Mouse (Mus musculus) limb, embryonic 14.5 days (tissue): ENCODE results near the gene Dcdc2a. TPM values are rescaled to one million over a fixed set of nuclear protein-coding genes. Genes with fewer than 3 reads are reported as not detected.

Experiments used
- ATAC-seq: fragments of 200-750 bp; cut with Nextera tagmentation; 2 replicates; pipeline ENCODE4 v1.8.0; 2017; ENCODE audit warnings: low read depth, moderate number of reproducible peaks, moderate TSS enrichment; ENCODE audit not compliant: low FRiP score
- DNase-seq: peaks from one replicate; pipeline ENCODE4 v3.0.0-alpha.2; 2015; ENCODE audit warnings: low spot score
- H3K27ac ChIP-seq: fragments of 300-500 bp; sonication (generic); replicated peaks from 2 replicates; pipeline ENCODE4 v1.5.1; 2014; ENCODE audit warnings: low read depth, mild to moderate bottlenecking, low read length, moderate library complexity, mixed read lengths
- H3K27me3 ChIP-seq: fragments of 300-500 bp; sonication (generic); 2 replicates; pipeline ENCODE4 v1.6.1; 2014; ENCODE audit warnings: low read length, mixed read lengths; ENCODE audit not compliant: control insufficient read depth, insufficient read depth
- H3K36me3 ChIP-seq: fragments of 300-500 bp; sonication (generic); 2 replicates; pipeline ENCODE4 v1.6.1; 2014; ENCODE audit warnings: mild to moderate bottlenecking, low read length, moderate library complexity, mixed read lengths; ENCODE audit not compliant: control insufficient read depth, insufficient read depth
- H3K4me1 ChIP-seq: fragments of 300-500 bp; sonication (generic); 2 replicates; pipeline ENCODE4 v1.6.1; 2014; ENCODE audit warnings: antibody characterized with exemption, low read length, mixed read lengths; ENCODE audit not compliant: control insufficient read depth, insufficient read depth
- H3K4me2 ChIP-seq: fragments of 300-500 bp; sonication (generic); replicated peaks from 2 replicates; pipeline ENCODE4 v1.6.1; 2014; ENCODE audit warnings: low read depth, mild to moderate bottlenecking, low read length, moderate library complexity; ENCODE audit not compliant: severe bottlenecking
- H3K4me3 ChIP-seq: fragments of 300-500 bp; sonication (generic); replicated peaks from 2 replicates; pipeline ENCODE4 v1.5.1; 2014; ENCODE audit warnings: low read length
- H3K9ac ChIP-seq: fragments of 300-500 bp; sonication (generic); 2 replicates; pipeline ENCODE4 v1.6.1; 2014; ENCODE audit warnings: mild to moderate bottlenecking, low read depth, low read length, moderate library complexity; ENCODE audit not compliant: severe bottlenecking
- H3K9me3 ChIP-seq: fragments of 300-500 bp; sonication (generic); 2 replicates; pipeline ENCODE4 v1.6.1; 2016; ENCODE audit warnings: low read length; ENCODE audit not compliant: control insufficient read depth
- POLR2A ChIP-seq: fragments of 200-500 bp; IDR thresholded peaks from 2 replicates; pipeline ENCODE4 v1.8.0; 2012; ENCODE audit warnings: inconsistent platforms, mild to moderate bottlenecking, moderate library complexity, borderline replicate concordance; ENCODE audit not compliant: insufficient read depth, insufficient read length; ENCODE audit errors: extremely low read depth
- WGBS: fragments of 180-500 bp; shearing (Covaris S2); extraction: QIAGEN DNeasy Blood & Tissue Kit; methylation state at CpG from one replicate; pipeline ENCODE4 v1.1.7; 2014; 5-methylcytosine and 5-hydroxymethylcytosine counted together
- polyA plus RNA-seq, 2 experiments: library from polyadenylated mRNA; depleted of rRNA in 1 of 2; stranded (reverse) in 1 of 2; unstranded in 1 of 2; fragments of >200 nt; fragmentation: Nextera tagmentation in 1 of 2; extraction: Ambion mirVana in 1 of 2; gene quantifications; 2 replicates each; pipeline versions ENCODE4 v1.2.1 to v1.2.3; 2012 to 2014

Dcdc2a gene
- polyA plus RNA-seq, 2 experiments = 0.82 to 0.84 TPM

DNA sequence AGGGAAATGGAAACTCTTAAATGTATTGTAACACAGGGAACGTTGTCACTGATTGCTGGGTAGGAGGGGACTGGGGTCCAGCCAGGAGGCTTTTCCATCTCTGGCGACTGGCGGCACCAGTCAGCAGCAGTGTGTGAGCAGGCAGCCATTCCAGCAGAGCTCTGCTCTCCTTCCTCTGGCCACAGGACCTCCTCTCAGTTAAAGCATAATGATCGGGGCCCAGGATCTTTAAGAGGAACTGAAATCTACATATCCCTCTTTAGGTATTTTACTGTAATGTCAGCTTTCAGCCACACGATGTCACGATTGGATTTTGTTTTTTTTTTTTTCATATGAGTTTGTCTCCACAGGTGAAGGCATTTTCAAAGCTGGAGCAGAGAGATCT is 131.5 kb downstream of the Dcdc2a start:
- H3K27me3 ChIP-seq = no peaks in the 10 kb centered on the region
- 2% methylated on average over 6 of the region's 6 CpGs for WGBS
- DNase-seq (peak; percentile 58), ATAC-seq (peak; percentile 82)
- no peak overlapping the region for H3K9ac ChIP-seq
- TF ChIP-seq POLR2A = 0 out of 2 replicates have a peak, but pooled peaks have one; percentile 21
- 0 out of 2 replicates have a peak overlapping the region, but pooled peaks have one; percentile 20 for H3K27ac ChIP-seq
- peak overlapping the region; percentile 38 for H3K4me2 ChIP-seq
- peaks cover 13% of the 10 kb centered on the region for H3K4me1 ChIP-seq
- H3K36me3 ChIP-seq = no peaks in the 10 kb centered on the region
- H3K4me3 ChIP-seq = 0 out of 2 replicates have a peak overlapping the region, but pooled peaks have one; percentile 18
- H3K9me3 ChIP-seq = no peaks in the 10 kb centered on the region

DNA sequence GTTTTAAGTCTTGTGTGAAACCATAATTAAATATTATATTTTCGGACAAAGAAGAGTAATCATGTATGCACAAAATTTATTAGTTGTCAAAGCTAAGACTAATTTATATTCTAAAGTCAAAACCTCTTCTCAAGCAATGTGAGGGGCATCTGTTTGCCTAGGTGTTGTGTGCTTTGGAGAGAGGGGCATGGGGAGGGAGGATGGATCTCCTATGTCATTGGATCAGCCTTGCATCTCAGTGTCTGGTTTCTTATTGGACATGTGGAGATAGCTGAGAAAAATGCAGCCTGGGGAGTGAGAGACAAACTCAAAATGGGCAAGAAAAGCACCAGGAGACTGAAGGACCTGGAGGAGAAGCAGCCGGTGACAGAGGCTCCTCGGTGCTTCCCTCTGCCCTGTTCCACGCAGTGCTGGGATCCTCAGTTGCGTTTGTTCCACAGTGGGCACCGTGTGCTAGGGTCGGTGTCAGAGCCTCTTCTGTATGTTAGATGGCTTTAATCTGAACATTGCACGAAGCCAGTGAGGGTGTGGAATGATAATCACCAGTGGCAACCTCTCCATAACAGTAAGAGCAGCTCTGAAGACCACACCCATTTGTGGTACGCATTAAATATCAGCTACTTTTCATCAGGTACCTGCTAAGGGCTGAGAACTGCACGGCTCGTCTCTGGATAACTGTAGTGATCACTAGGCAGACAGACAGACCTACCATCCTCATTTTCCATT is 133.8 kb downstream of the Dcdc2a start:
- 84% methylated on average over 11 of the region's 11 CpGs for WGBS
- ATAC-seq (no peak), DNase-seq (no peak)
- H3K4me3 ChIP-seq = no peak overlapping the region
- H3K4me2 ChIP-seq = no peak overlapping the region
- H3K9me3 ChIP-seq = no peaks in the 10 kb centered on the region
- no peak overlapping the region for H3K9ac ChIP-seq
- no peak overlapping the region for H3K27ac ChIP-seq
- no peaks in the 10 kb centered on the region for H3K36me3 ChIP-seq
- no peak for TF ChIP-seq POLR2A
- H3K4me1 ChIP-seq = peaks cover 16% of the 10 kb centered on the region
- H3K27me3 ChIP-seq = no peaks in the 10 kb centered on the region

DNA sequence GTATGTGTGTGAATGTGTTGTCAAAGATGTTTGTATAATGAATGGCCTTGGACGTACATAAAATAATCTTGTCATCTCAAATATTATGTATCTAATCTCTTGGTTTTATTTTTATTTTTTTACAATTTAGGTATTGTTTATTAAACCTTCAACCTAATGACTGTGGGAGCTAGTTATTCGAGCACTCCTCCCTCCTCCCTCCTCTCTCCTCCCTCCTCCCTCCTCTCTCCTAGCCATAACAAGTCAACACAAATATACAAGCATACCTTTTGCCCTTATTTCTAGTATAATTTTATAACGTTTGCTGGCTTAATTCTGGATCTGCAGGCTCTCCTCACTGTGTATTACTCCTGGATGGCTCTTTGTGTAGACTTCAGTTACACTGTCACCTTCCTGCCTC is 134.4 kb downstream of the Dcdc2a start:
- Histone ChIP-seq H3K36me3 (no peaks in the 10 kb centered on the region), H3K4me1 (peaks cover 16% of the 10 kb centered on the region), H3K9me3 (no peaks in the 10 kb centered on the region), H3K4me3 (no peak overlapping the region), H3K27ac (no peak overlapping the region), H3K27me3 (no peaks in the 10 kb centered on the region), H3K9ac (no peak overlapping the region), H3K4me2 (no peak overlapping the region)
- TF ChIP-seq POLR2A = no peak
- DNase-seq = no peak
- ATAC-seq = no peak
- 65% methylated on average over 3 of the region's 3 CpGs for WGBS

DNA sequence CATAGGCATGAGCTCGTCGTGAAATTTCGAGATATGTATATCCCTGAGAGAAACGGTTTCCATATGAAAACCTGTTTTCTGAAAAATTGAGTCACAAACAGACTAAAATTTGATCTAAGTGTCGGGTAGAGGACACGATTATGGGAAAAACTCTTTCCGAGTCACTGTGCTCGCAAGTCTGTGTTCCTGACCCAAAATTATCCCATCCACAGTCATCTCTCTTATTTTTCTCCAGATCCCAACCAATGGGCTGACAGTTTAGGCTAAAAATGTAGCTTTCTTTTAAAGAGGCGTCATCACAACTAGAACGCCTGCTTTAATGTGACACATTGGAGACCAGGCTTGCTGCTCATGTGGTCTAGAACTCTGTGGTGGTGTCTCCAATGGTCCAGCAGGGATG is 139.9 kb downstream of the Dcdc2a start:
- 86% methylated on average over 10 of the region's 10 CpGs for WGBS
- Histone ChIP-seq H3K4me3 (no peak overlapping the region), H3K27me3 (no peaks in the 10 kb centered on the region), H3K4me2 (no peak overlapping the region), H3K36me3 (no peaks in the 10 kb centered on the region), H3K9me3 (no peaks in the 10 kb centered on the region), H3K4me1 (0 out of 2 replicates have a peak, but pooled peaks cover 3% of the 10 kb centered on the region), H3K9ac (no peak overlapping the region), H3K27ac (no peak overlapping the region)
- TF ChIP-seq POLR2A = no peak
- no peak for DNase-seq
- no peak for ATAC-seq

DNA sequence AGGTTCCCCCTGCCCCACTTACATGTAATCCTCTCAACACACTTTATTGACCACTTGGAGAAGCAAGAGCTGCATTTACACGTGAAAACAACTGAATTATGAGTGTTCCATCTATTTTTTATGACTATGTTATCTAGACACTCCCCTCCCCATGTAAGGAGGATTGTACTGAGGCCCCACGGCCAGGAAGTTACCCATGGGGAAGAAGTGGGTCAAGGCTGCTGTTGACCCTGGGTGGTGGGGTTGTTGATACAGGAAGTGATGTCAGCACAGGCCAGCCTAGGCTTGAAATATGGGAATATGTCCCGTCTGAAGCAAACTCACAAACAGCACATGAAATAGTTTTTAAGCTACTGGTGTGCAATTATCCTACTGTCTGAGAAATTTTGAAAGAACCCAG is 144.1 kb downstream of the Dcdc2a start:
- WGBS = 45% methylated on average over 3 of the region's 3 CpGs
- ATAC-seq = no peak
- H3K36me3 ChIP-seq = no peaks in the 10 kb centered on the region

DNA sequence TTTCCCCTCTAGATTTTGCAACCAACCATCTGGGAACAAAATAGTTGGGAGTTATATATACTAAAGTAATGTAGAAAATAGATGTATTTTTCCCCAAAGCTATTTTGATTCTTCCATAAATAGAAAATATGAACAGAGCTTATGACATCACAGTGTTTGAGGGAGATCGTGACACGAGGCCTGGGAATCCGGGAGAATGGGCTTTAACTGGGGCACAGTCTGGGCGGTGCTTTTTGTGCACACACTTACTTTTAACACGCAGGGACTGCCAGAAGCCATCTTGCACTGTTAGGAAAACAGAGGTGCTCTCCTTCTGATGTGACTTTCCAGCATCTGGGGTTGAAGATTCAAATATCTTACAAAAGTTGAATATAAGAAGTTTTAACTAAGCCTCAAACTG is 151.1 kb downstream of the Dcdc2a start:
- no peaks in the 10 kb centered on the region for H3K36me3 ChIP-seq
- no peak overlapping the region for H3K4me2 ChIP-seq
- H3K4me3 ChIP-seq = no peak overlapping the region
- TF ChIP-seq POLR2A = no peak
- WGBS = 85% methylated on average over 5 of the region's 5 CpGs
- no peak for DNase-seq
- no peaks in the 10 kb centered on the region for H3K27me3 ChIP-seq
- H3K4me1 ChIP-seq = no peaks in the 10 kb centered on the region
- H3K9me3 ChIP-seq = no peaks in the 10 kb centered on the region
- H3K9ac ChIP-seq = no peak overlapping the region
- ATAC-seq = no peak
- H3K27ac ChIP-seq = no peak overlapping the region

More for the DNA sequence above, 144.1 kb downstream of the Dcdc2a start:
- no peak overlapping the region for H3K4me2 ChIP-seq
- no peaks in the 10 kb centered on the region for H3K27me3 ChIP-seq
- H3K4me3 ChIP-seq = no peak overlapping the region
- H3K4me1 ChIP-seq = no peaks in the 10 kb centered on the region
- TF ChIP-seq POLR2A = no peak
- no peaks in the 10 kb centered on the region for H3K9me3 ChIP-seq
- DNase-seq = no peak
- H3K9ac ChIP-seq = no peak overlapping the region
- H3K27ac ChIP-seq = no peak overlapping the region
